Mouse (Mus musculus): Measurements from ENCODE around the gene Manea.
"Not testable (repeated sequence)": the region's sequence is repeated elsewhere in the genome, so short reads cannot be mapped to it uniquely, and the experiment has no call there.

The Manea gene

DNA sequence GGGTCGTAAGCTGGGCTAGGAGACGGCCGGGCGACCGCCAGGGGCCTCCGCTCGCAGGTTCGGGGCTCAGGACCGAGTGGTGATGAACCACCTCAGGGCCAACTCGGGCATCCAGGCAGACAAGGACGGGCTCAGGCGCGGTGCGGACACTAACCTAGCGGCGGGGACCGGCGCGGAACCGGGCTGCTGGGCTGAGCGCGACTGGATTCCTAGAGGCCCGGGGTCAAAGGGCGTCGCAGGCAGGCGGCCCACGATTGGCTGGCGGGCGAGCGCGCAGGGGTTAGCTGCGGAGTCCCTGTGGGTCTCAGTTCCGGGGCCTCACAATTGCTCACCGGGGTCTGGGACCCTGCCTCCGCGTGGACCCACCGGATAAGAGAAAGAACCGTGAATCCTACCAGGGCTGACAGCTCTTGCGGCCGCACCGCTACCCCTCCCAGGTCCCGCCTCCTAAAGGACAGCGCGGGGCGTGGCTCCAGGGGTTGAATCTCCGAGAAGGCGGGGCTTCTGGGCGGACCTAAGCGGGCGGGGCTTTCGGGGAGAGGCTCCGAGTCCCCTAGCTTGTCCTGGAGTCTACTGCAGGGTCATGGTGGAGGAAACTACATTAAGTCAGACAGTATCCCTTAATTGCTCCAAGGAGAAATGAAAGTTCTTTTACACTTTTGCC lies at the start of gene Manea:
Gene Manea (minus strand): TSS at position 449 of the 664 bp plus-strand sequence.
- in situ Hi-C loops (cut with MseI, MboI): no loop called here

- in situ Hi-C loops (cut with MseI, MboI): no loop called here
These were observed 7.9 kb upstream of the Manea start for GRCm38 (mm10) chr4:26354616-26355015.

- in situ Hi-C loops (cut with MseI, MboI): no loop called here
These were observed 7.0 kb upstream of the Manea start for GRCm38 (mm10) chr4:26353643-26354231.

DNA sequence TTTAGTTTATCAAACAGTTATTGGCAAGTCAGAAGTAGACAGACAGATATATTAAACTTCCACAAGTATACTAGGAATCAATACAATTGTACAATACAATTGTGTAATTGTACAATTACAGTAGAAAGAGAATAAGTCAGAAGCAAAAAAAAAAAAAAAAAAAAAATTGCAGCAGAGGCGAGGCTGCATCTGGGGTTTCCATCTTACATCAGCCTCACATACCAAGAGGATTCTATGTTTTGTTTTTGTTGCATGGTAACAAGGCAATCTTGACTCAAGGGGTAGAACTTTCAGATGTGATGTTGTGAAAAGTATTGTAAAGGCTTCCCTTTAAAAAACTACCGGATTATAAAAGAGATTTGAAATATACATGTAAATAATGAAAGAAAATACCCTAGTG lies 548 bp upstream of the Manea start:
- in situ Hi-C loops (cut with MseI, MboI): no loop called here

GRCm38 (mm10) chr4:26345741-26346442 lies 799 bp downstream of the Manea start:
- in situ Hi-C loops (cut with MseI, MboI): no loop called here

GRCm38 (mm10) chr4:26345080-26345479 lies 1.6 kb downstream of the Manea start:
- in situ Hi-C loops (cut with MseI, MboI): no loop called here

GRCm38 (mm10) chr4:26342346-26342745 lies 4.3 kb downstream of the Manea start:
- in situ Hi-C loops (cut with MseI, MboI): no loop called here

DNA sequence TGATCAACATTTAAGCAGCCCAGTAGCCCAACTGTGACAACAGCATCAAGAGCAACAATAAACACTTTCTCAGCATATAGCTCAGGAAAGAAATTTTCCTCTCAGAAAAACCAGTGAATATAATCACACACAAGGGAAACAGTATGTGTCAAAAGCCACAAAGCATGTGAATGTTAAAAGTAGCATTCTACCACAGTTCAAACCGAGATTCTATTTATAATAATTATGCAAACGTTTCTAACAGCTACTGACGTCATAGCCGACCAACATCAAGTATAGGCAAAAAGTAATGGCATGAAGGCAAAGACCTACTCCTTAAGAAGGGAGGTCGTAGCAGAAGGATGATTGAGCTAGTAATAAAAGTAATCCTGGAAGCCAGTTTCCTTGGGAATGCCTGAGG lies 8.1 kb downstream of the Manea start:
- in situ Hi-C loops (cut with MseI, MboI): no loop called here

DNA sequence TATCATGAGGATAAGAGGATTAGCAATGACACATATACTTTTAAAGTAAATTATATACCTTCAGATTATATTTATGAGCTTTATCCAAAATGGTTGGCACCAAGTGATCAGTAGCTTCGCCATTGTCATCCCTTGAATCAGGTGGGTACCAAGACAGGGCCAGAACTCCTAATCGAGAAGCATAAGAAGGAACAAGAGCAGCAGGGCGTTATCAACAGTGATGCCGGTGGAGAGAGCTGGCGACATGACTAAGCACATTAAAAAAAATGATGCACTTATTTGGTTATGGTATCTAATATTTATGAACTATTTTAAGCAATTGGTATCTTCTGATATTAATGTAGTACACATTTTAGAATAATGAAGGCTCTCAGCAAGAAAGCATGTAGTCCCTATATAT lies 10.1 kb downstream of the Manea start:
- in situ Hi-C loops (cut with MseI, MboI): no loop called here

GRCm38 (mm10) chr4:26304731-26305130 lies 42.0 kb downstream of the Manea start:
- in situ Hi-C loops (cut with MseI, MboI): not testable (repeated sequence)

DNA sequence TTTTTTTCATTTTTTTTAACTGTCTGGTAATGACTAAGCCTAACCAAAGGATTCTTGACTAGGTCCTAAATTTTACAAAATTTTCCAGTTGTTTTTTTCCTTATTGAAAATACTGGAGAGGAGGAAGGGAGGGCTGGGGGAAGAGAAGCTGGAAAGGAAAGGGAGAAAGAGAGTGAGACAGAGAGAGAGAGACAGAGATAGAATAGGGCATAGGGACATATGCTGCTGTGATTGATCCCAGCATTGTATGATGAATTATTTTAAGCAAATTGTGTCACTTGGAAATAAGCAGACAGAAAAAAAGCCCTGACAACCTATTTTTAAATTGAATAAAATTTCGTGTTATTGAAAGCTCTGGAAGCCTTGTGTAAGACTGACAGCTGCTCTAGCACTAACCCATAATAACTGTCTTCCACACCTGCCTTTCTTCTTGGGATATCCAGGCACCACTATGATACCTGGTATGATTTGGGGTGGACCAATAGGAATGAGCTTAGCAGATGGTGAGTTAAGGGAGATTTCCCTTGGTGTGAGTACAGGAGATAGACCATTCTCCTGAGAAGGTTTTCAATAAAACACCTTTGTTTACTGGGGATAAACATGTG lies 69.5 kb downstream of the Manea start:
- in situ Hi-C loops (cut with MseI, MboI): no loop called here

- in situ Hi-C loops (cut with MseI, MboI): no loop called here
These were observed 70.4 kb downstream of the Manea start for GRCm38 (mm10) chr4:26276264-26276663.

- in situ Hi-C loops (cut with MseI, MboI): no loop called here
These were observed 70.9 kb downstream of the Manea start for GRCm38 (mm10) chr4:26275769-26276168.
